Mouse (Mus musculus) CD4-positive, CD25-positive, alpha-beta regulatory T cell, adult 2 months (primary cell): ENCODE data around the gene Styk1.
"Not testable (repeated sequence)": the region's sequence is repeated elsewhere in the genome, so short reads cannot be mapped to it uniquely, and the experiment has no call there.

ENCODE experiments used
- DNase-seq: peaks from one replicate; pipeline ENCODE4 v3.0.0-alpha.2; 2012; ENCODE audit warnings: low read depth, low spot score

The Styk1 gene

DNA sequence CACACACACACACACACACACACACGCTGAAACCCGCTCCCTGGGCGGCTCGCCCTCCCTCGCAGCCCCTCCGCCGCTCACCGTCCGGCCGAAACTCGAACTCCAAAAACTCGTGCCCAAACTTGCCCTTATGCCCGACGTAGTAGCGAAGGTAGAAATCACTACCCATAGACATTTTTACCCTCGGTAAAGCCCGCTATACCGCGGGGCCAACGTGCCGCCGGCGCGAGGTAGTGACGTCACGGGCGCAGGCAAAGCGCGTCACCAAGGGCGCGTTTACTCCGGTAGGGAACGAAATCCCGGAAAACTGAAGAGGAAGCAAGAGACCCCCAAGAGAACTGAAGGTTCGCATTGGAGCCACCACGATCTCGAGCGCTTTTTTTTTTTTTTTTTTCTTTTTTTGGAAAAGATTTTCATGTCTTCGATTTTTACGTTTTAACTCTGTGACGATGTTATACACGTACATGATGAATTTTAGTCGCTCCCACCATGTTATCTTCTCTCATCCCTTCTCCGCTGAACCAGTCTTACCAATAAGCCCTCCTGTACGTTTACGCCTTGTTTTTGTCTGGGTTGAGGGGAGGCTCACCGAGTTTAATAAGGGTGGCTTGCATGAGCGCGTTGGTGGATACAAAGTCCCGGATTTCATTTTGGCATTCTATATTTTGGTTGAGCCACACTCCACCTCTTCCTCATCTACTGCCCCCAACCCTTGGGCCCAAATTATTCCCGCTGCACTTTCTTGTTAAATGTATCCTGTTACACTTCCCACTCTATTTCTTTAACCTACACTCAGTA is 60.2 kb downstream of the Styk1 start, which contains the start of gene Magohb:
Magohb (minus strand) TSS at position 254 of the 798 bp plus-strand sequence.
- peak; percentile 93 for DNase-seq

DNA sequence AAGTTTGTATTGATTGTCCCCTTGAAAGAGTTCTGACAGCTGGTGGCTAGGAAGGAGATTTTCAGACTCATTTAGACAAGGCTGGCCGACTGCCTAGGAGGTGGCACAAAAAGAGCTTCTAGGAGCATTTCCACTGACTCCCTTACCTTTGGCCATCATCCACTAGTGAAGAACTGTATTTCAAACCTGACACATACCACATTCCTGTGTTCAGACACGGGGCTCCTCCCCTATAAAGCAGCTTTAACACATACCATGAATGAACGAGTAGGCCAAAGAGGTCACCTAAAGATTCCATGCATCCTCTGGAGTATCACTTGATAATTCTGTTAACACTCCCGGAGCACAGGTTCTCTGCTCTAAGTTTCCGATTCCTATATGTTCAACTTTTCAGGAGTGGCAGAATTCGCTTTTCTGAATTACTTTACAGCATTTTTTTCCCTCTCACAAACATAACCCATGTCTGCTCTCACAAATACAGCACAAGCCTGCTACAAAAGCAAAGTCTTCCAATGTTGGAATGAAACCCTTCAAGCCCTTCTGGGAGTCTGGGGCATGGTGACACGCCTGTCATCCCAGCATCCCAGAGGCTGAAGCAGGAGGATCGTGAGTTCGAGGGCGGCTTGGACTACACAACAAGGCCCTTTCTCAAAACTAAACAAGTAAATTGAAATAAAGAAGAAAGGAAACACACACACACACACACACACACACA is 61.0 kb downstream of the Styk1 start:
- peak; percentile 11 for DNase-seq

DNA sequence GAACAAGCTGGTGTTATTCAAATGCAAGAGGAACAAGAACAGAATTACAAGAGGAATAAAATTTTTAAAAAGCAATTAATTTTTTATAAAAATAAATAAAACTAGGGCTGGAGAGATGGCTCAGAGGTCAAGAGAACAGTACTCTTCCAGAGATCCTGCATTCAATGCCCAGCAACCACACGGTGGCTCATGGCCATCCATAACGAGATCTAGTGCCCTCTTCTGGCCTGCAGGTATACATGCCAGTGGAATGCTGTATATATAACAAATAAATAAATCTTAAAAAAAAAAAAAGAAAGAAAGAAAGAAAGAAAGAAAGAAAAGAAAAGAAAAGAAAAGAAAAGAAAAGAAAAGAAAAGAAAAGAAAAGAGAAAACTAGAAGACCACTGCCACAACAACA is 63.0 kb downstream of the Styk1 start:
- peak; percentile 61 for DNase-seq

- DNase-seq = not testable (repeated sequence)
Measured at GRCm38 (mm10) chr6:131278160-131278559, 75.2 kb downstream of the Styk1 start.

DNA sequence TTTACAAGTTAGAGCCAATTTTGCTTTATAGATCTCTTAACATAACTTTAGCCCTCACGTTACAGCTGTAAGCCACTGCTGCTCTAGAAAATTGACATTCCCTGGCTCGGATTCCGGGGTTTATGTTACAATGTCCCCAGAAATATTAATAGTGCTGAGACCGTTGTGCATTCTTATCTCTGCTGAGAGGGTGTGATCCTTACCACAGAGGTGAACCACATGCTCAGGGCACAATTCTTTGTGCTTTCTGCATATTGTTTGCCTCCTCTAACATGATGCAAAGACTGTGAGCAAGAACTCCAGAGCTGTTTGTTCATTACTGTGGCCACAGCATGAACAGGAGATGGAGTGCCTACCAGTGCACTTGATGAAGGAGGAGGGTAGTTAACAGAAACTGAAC is 76.7 kb downstream of the Styk1 start:
- DNase-seq = no peak

DNA sequence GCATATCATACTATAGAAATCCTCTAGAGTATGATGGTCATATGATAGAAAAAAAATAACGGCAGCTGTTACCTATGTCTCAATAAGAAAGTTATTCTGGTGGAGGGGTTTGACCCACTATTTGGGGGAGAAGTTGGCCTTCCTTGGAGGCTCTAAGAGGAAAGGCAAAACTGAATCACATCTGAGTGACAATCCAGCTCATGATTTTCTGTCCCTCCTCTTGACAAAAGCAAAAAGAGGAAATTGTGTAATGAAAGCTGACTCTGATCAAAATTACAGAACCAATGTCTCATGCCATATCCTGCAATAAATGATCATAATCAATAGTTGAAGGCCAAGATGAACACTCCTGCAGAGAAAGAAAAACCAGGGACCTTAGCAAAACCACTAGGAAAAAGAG is 81.1 kb downstream of the Styk1 start:
- no peak for DNase-seq

GRCm38 (mm10) chr6:131270312-131270711 is 83.1 kb downstream of the Styk1 start:
- DNase-seq = no peak

DNA sequence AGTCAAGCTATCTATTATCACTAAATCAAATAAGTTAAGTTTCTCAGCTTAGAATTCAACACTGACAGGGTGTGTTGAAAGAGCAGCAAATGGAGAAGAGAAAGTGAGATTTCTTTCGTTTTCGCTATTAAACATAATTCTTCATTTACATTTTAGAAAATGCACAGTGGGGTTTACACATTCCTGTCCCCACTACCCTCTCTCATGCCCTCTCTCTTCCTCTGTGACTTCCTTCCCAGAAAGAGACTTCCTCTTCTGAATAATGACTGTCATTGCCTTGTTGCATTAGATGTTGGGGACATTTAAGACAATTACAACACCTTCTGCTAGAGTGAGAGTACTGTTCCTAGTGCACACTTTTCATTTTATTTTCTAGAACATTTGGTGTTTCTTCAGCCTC is 83.8 kb downstream of the Styk1 start:
- DNase-seq = no peak

GRCm38 (mm10) chr6:131264175-131264574 is 89.2 kb downstream of the Styk1 start:
- DNase-seq = no peak

- no peak for DNase-seq
Measured at GRCm38 (mm10) chr6:131262778-131263177, 90.6 kb downstream of the Styk1 start.

- no peak for DNase-seq
Measured at GRCm38 (mm10) chr6:131262009-131262408, 91.4 kb downstream of the Styk1 start.
